Mouse (Mus musculus) monocyte, adult 59 days (primary cell): ENCODE data around the gene Zkscan8. TPM values are rescaled to one million over a fixed set of nuclear protein-coding genes. Genes with fewer than 3 reads are reported as not detected.

ENCODE experiments used
- total RNA-seq, 2 experiments: library from RNA; stranded (reverse); gene quantifications; one replicate each; pipeline ENCODE4 v1.2.4; 2023

Gene Zkscan8
- 1 to 10 TPM; 4.9 to 5.6 TPM for total RNA-seq

GRCm38 (mm10) chr13:21530781-21531201 is at the start of gene Zkscan8:
Gene Zkscan8, minus strand, starts transcription at chr13:21531120.

GRCm38 (mm10) chr13:21559793-21560192 is 28.9 kb upstream of the Zkscan8 start, which contains the start of gene Olfr1535:
Gene Olfr1535, minus strand, starts transcription at chr13:21559893.

DNA sequence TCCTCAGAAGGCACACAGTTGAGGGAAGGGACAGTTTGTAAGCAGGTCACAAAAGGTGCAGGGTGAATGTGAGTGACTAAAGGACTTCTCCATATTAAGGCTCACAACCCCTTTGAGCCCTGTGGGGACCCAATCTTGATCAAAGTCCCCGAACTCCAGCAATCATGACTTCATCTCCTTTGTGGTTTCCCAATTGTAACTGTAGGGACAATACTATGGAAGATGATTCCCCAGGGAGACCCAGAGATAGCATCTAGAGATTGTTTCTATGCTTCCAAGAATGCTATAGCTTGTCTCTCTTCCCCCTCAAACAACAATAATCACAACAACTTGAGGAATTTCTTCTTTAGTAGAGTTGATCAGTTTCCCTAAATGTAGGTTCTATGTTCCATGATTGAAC is 11.8 kb upstream of the Zkscan8 start, which contains the start of gene Olfr1366:
Gene Olfr1366 (minus strand): TSS at position 101 of the 400 bp plus-strand sequence.

DNA sequence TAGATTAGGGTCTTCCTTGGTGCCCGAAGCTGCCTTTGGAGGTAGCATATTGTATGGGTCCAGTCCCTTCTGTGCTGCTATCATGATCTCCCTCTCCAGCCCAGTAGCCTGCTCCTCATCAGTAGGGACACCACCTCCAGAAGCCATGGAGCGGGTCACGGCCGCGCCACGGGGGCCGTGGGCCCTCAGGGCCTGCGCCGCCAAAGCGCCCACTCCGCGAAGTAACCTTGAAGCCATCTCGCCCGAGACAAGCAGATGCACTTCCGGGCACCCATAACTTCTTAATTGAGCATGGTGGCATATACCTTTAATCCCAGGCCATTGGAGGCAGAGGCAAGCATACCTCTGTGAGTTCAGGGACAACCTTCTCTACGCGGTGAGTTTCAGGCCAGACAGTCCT is 29.7 kb downstream of the Zkscan8 start, which contains the start of gene Gm11273:
Gene Gm11273 (minus strand): TSS at position 237 of the 400 bp plus-strand sequence.

GRCm38 (mm10) chr13:21495080-21495479 is 35.8 kb downstream of the Zkscan8 start, which contains the start of gene AK157302:
Gene AK157302, plus strand, starts transcription at chr13:21495223.

DNA sequence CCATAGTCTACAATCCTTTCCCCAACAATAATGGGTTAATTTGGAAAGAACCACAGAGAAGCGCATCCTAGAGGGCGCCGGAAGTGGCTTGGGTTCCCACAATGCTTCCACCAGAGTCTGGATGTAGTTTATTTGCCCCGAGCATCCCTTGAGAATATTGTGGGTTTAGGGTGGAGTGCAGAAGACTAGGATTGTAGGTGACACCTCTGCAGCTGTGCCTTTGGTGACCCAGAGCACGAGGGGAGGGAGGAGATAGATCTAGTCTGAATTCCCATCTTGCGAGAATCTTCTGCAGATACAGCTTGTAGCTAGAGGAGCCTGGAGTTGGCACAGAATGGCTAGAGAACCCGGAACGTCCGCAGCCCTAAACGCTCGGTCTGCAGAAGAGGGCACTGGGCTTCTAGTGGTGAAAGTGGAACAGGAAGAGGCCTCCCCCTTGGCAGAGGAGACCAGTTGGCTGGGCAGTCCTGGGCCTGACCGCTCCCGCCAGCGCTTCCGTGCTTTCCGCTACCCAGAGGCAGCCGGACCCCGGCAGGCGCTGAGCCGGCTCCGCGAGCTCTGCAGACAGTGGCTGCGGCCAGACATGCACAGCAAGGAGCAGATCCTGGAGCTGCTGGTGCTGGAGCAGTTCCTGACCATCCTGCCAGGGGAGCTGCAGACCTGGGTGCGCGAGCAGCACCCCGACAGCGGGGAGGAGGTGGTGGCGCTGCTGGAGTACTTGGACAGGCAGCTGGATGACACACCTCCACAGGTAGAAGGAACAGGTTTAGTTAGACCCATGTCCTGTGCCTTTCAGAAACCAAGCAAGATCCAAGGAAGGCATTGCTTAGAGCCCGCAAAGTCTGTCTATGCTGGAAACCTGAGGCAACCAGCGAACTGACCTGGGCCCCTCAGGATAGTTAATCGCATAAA is 51.9 kb downstream of the Zkscan8 start, which contains the start of the genes Zkscan4 and Gm10065:
Gene Zkscan4 (plus strand): TSS at position 149 of the 912 bp plus-strand sequence.
Gene Gm10065 (minus strand): TSS at position 683 of the 912 bp plus-strand sequence.

GRCm38 (mm10) chr13:21468061-21469019 is 62.6 kb downstream of the Zkscan8 start, which contains the start of gene Nkapl:
Gene Nkapl, minus strand, starts transcription at chr13:21468509.

Other genes with a start within 250 kb of the Zkscan8 start
- not detected for gene Gpx5, start 238.4 kb downstream of the Zkscan8 start, total RNA-seq
- gene Gpx6, start 219.0 kb downstream of the Zkscan8 start, total RNA-seq, result not detected
- not detected for gene Olfr1367, start 184.2 kb downstream of the Zkscan8 start, total RNA-seq
- gene Zscan12, start 168.3 kb downstream of the Zkscan8 start, total RNA-seq, result 1 to 10 TPM; 3.6 to 4.8 TPM
- 10 to 100 TPM; 38.4 to 40.3 TPM for gene Zkscan3, start 128.4 kb downstream of the Zkscan8 start, total RNA-seq
- gene Pgbd1, start 90.1 kb downstream of the Zkscan8 start, total RNA-seq, result not detected
- gene Zscan26, start 77.4 kb downstream of the Zkscan8 start, total RNA-seq, result 10 to 100 TPM; 39.7 to 41.9 TPM
- under 1 TPM; 0.45 to 0.61 TPM for gene Nkapl, start 62.6 kb downstream of the Zkscan8 start, total RNA-seq
- 1 to 10 TPM in 1 of 2 experiments, under 1 TPM in 1; 0.21 to 1.3 TPM for gene Zkscan4, start 52.2 kb downstream of the Zkscan8 start, total RNA-seq
- not detected for gene Gm10065, start 51.7 kb downstream of the Zkscan8 start, total RNA-seq
- 1 to 10 TPM; 3.2 to 4.5 TPM for gene AK157302, start 35.9 kb downstream of the Zkscan8 start, total RNA-seq
- 10 to 100 TPM; 13.1 to 17.2 TPM for gene Gm11273, start 29.7 kb downstream of the Zkscan8 start, total RNA-seq
- gene Olfr1366, start 11.7 kb upstream of the Zkscan8 start, total RNA-seq, result not detected
- not detected for gene Olfr1535, start 28.8 kb upstream of the Zkscan8 start, total RNA-seq
- not detected for gene Olfr1364, start 50.6 kb upstream of the Zkscan8 start, total RNA-seq
- not detected for gene Olfr1362, start 82.9 kb upstream of the Zkscan8 start, total RNA-seq
- not detected for gene Olfr11, start 111.4 kb upstream of the Zkscan8 start, total RNA-seq
- gene Olfr1361, start 132.3 kb upstream of the Zkscan8 start, total RNA-seq, result not detected
- not detected for gene Olfr1360, start 146.3 kb upstream of the Zkscan8 start, total RNA-seq
- not detected for gene Olfr1359, start 167.0 kb upstream of the Zkscan8 start, total RNA-seq
- 100 to 1,000 TPM in 1 of 2 experiments, 10 to 100 TPM in 1; 76.3 to 127 TPM for gene Hist1h2bl, start 185.0 kb upstream of the Zkscan8 start, total RNA-seq
- 10 to 100 TPM; 49.1 to 81.3 TPM for gene Hist1h2ai, start 185.3 kb upstream of the Zkscan8 start, total RNA-seq
- gene Hist1h3h, start 186.5 kb upstream of the Zkscan8 start, total RNA-seq, result 100 to 1,000 TPM; 116 to 129 TPM
- 10 to 100 TPM in 1 of 2 experiments, 1 to 10 TPM in 1; 9.8 to 11.6 TPM for gene Hist1h2bm, start 190.9 kb upstream of the Zkscan8 start, total RNA-seq
- 10 to 100 TPM; 15.5 to 16.5 TPM for gene Hist1h4j, start 203.9 kb upstream of the Zkscan8 start, total RNA-seq
- gene Hist1h4k, start 219.4 kb upstream of the Zkscan8 start, total RNA-seq, result 100 to 1,000 TPM; 368 to 459 TPM
- gene Hist1h2ak, start 222.7 kb upstream of the Zkscan8 start, total RNA-seq, result 10 to 100 TPM; 38.3 to 45.1 TPM
- 100 to 1,000 TPM in 1 of 2 experiments, 10 to 100 TPM in 1; 96.0 to 110 TPM for gene Hist1h2bn, start 223.0 kb upstream of the Zkscan8 start, total RNA-seq
- 100 to 1,000 TPM in 1 of 2 experiments, 10 to 100 TPM in 1; 97.5 to 117 TPM for gene Hist1h1b, start 249.5 kb upstream of the Zkscan8 start, total RNA-seq